Mouse (Mus musculus) olfactory bulb, adult 2 months (tissue): ENCODE results near the gene Pgd. TPM values are rescaled to one million over a fixed set of nuclear protein-coding genes. Genes with fewer than 3 reads are reported as not detected.

Source experiments
- H3K27ac ChIP-seq: fragments of 200-500 bp; 2 replicates; pipeline ENCODE4 v1.5.1; 2012; ENCODE audit warnings: low read depth, low read length; ENCODE audit not compliant: insufficient read depth
- H3K4me1 ChIP-seq: fragments of 200-500 bp; 2 replicates; pipeline ENCODE4 v1.6.1; 2012; ENCODE audit warnings: low read length; ENCODE audit not compliant: control insufficient read depth, insufficient read depth
- H3K4me3 ChIP-seq: fragments of 200-500 bp; 2 replicates; pipeline ENCODE4 v1.5.1; 2012; ENCODE audit warnings: mild to moderate bottlenecking, low read depth, low read length, moderate library complexity; ENCODE audit not compliant: insufficient read depth
- CTCF ChIP-seq: fragments of 200-500 bp; IDR thresholded peaks from 2 replicates; pipeline ENCODE4 v1.5.1; 2012; ENCODE audit warnings: low read depth, mild to moderate bottlenecking, low read length, moderate library complexity; ENCODE audit not compliant: insufficient read depth
- POLR2A ChIP-seq: fragments of 200-500 bp; IDR thresholded peaks from 2 replicates; pipeline ENCODE4 v1.6.1; 2012; ENCODE audit warnings: mild to moderate bottlenecking, low read depth, low read length, moderate library complexity; ENCODE audit not compliant: insufficient read depth
- WGBS: fragments of 180-500 bp; shearing (Covaris S2); methylation state at CpG from one replicate; pipeline ENCODE4 v1.1.7; 2018; 5-methylcytosine and 5-hydroxymethylcytosine counted together
- polyA plus RNA-seq: library from polyadenylated mRNA; stranded (reverse); fragments of >200 nt; gene quantifications from 2 replicates; pipeline ENCODE4 v1.2.4, GENCODE M21; 2012; ENCODE audit warnings: low replicate concordance; ENCODE audit not compliant: missing spikeins, insufficient read depth, insufficient read length

Gene Pgd
- polyA plus RNA-seq, 1 experiment: 246 TPM

GRCm38 (mm10) chr4:149188563-149188962, 22.0 kb upstream of the Pgd start:
- no peak overlapping the region for H3K27ac ChIP-seq
- H3K4me3 ChIP-seq: no peak overlapping the region
- TF ChIP-seq CTCF (no peak), POLR2A (no peak)
- H3K4me1 ChIP-seq: no peaks in the 10 kb centered on the region
- 88% methylated on average over 2 of the region's 2 CpGs for WGBS

GRCm38 (mm10) chr4:149182755-149183154, 16.2 kb upstream of the Pgd start:
- no peaks in the 10 kb centered on the region for H3K4me1 ChIP-seq
- WGBS: 73% methylated on average over 4 of the region's 4 CpGs
- no peak for TF ChIP-seq POLR2A
- no peak overlapping the region for H3K27ac ChIP-seq
- no peak overlapping the region for H3K4me3 ChIP-seq

- no peak overlapping the region for H3K4me3 ChIP-seq
- H3K27ac ChIP-seq: no peak overlapping the region
- H3K4me1 ChIP-seq: no peaks in the 10 kb centered on the region
- TF ChIP-seq POLR2A (no peak), CTCF (no peak)
- 85% methylated on average over 7 of the region's 7 CpGs for WGBS
Observed at GRCm38 (mm10) chr4:149182192-149182591, 15.6 kb upstream of the Pgd start.

- 71% methylated on average over 4 of the region's 4 CpGs for WGBS
- TF ChIP-seq POLR2A: no peak
- no peak for TF ChIP-seq CTCF
- Histone ChIP-seq H3K27ac (no peak overlapping the region), H3K4me1 (no peaks in the 10 kb centered on the region), H3K4me3 (no peak overlapping the region)
Observed at GRCm38 (mm10) chr4:149179573-149179972, 13.0 kb upstream of the Pgd start.

GRCm38 (mm10) chr4:149179160-149179559, 12.6 kb upstream of the Pgd start:
- 82% methylated on average over 7 of the region's 7 CpGs for WGBS
- Histone ChIP-seq H3K4me3 (no peak overlapping the region), H3K4me1 (no peaks in the 10 kb centered on the region), H3K27ac (no peak overlapping the region)
- no peak for TF ChIP-seq POLR2A
- TF ChIP-seq CTCF: no peak

GRCm38 (mm10) chr4:149178328-149178727, 11.8 kb upstream of the Pgd start:
- H3K4me3 ChIP-seq: no peak overlapping the region
- WGBS: 87% methylated on average over 7 of the region's 7 CpGs
- H3K27ac ChIP-seq: no peak overlapping the region
- no peak for TF ChIP-seq POLR2A
- TF ChIP-seq CTCF: no peak
- no peaks in the 10 kb centered on the region for H3K4me1 ChIP-seq

- H3K27ac ChIP-seq: no peak overlapping the region
- TF ChIP-seq POLR2A (no peak), CTCF (no peak)
- WGBS: 58% methylated on average over 5 of the region's 5 CpGs
- H3K4me1 ChIP-seq: peaks cover 2% of the 10 kb centered on the region; the same call in 1 of the 2 replicates
- H3K4me3 ChIP-seq: no peak overlapping the region
Observed at GRCm38 (mm10) chr4:149177046-149177445, 10.5 kb upstream of the Pgd start.

- TF ChIP-seq POLR2A (no peak), CTCF (no peak)
- peaks cover 2% of the 10 kb centered on the region; the same call in 1 of the 2 replicates for H3K4me1 ChIP-seq
- H3K27ac ChIP-seq: no peak overlapping the region
- WGBS: 80% methylated on average over 6 of the region's 6 CpGs
- H3K4me3 ChIP-seq: no peak overlapping the region
Observed at GRCm38 (mm10) chr4:149176645-149177044, 10.1 kb upstream of the Pgd start.

- H3K4me3 ChIP-seq: no peak overlapping the region
- 84% methylated on average over 6 of the region's 6 CpGs for WGBS
- no peak overlapping the region for H3K27ac ChIP-seq
- H3K4me1 ChIP-seq: peaks cover 2% of the 10 kb centered on the region; the same call in 1 of the 2 replicates
- no peak for TF ChIP-seq CTCF
- no peak for TF ChIP-seq POLR2A
Observed at GRCm38 (mm10) chr4:149173661-149174060, 7.1 kb upstream of the Pgd start.

GRCm38 (mm10) chr4:149172666-149173065, 6.1 kb upstream of the Pgd start:
- H3K27ac ChIP-seq: no peak overlapping the region
- TF ChIP-seq POLR2A: no peak
- no peak for TF ChIP-seq CTCF
- 64% methylated on average over 2 of the region's 2 CpGs for WGBS
- H3K4me1 ChIP-seq: peaks cover 2% of the 10 kb centered on the region; the same call in 1 of the 2 replicates
- no peak overlapping the region for H3K4me3 ChIP-seq
